Mouse (Mus musculus) liver, postnatal 0 days (tissue): ENCODE results near the gene Kat6b.

ENCODE experiments used
- CTCF ChIP-seq: sonication (generic); IDR thresholded peaks from 2 replicates; pipeline ENCODE4 v1.5.1; 2016; ENCODE audit warnings: antibody characterized with exemption, low read depth
- EP300 ChIP-seq: IDR thresholded peaks from 2 replicates; pipeline ENCODE4 v1.6.1; 2016; ENCODE audit warnings: antibody characterized with exemption, low read depth, mild to moderate bottlenecking

- TF ChIP-seq CTCF: no peak
- TF ChIP-seq EP300: no peak
Observed at GRCm38 (mm10) chr14:21434686-21435085, 46.5 kb upstream of the Kat6b start.
